ENCODE assay signal across 17 mouse cellular contexts in genomic region chr12:28817891-28818290, GRCm38 (mm10).
A peak's percentile ranks its signal among the peaks of the same experiment; 100 is the strongest.
DNase-seq lines count a peak whose midpoint lies in the region; ATAC-seq lines count a peak whose summit lies in the region.
"Had no signal": no experiment of that assay in that cellular context is flagged by ENCODE, and none has a peak within 500 bp of the region (broad histone marks: within the 10 kb centered on the region; RNA-seq: fewer than 3 reads in every experiment).

No protein-coding gene starts in this region.

- no peak overlapping the region for H3K4me3 ChIP-seq in embryonic facial prominence, embryonic 14.5 days (ENCODE audit: low read depth, low read length)
- no peak overlapping the region for H3K4me3 ChIP-seq in hindbrain, embryonic 13.5 days
- H3K4me3 ChIP-seq in midbrain, embryonic 14.5 days (replicated peaks; ENCODE audit: low read depth, low read length) = no peak overlapping the region
- H3K4me3 ChIP-seq: embryonic facial prominence, embryonic 15.5 days; gastrocnemius, adult 2 months; heart, embryonic 12.5 days; intestine, embryonic 15.5 days; myocyte; stomach, embryonic 15.5 days had no signal

- peak; percentile 39 for DNase-seq in embryo, embryonic 10.5 days (ENCODE audit: low spot score)
- no peak for DNase-seq in embryonic facial prominence, embryonic 14.5 days (ENCODE audit: low spot score)
- DNase-seq in midbrain, embryonic 14.5 days = peak; percentile 71
- DNase-seq in kidney, postnatal 14 days = no peak
- DNase-seq in urinary bladder, postnatal 14 days (ENCODE audit: low spot score) = no peak
- no peak for DNase-seq in thymus, postnatal 36 days
- DNase-seq in cerebellum, adult 11 months = no peak
- DNase-seq: adrenal gland, postnatal 25 days; gastrocnemius, adult 2 months; right cerebral cortex, postnatal 25 days had no signal

- ATAC-seq in embryonic facial prominence, embryonic 14.5 days (ENCODE audit: low read depth) = 0 out of 2 replicates have a peak, but pooled peaks have one; percentile 34
- ATAC-seq in hindbrain, embryonic 13.5 days (ENCODE audit: low FRiP score) = peak; percentile 66
- peak; percentile 65 for ATAC-seq in midbrain, embryonic 14.5 days (ENCODE audit: low FRiP score, low TSS enrichment)

- no peak overlapping the region for H3K27ac ChIP-seq in embryonic facial prominence, embryonic 14.5 days (replicated peaks; ENCODE audit: low read depth, low read length)
- H3K27ac ChIP-seq in hindbrain, embryonic 13.5 days = peak overlapping the region; percentile 92
- peak overlapping the region; percentile 97 for H3K27ac ChIP-seq in midbrain, embryonic 14.5 days (replicated peaks; ENCODE audit: low read depth, low read length)
- H3K27ac ChIP-seq: embryonic facial prominence, embryonic 15.5 days; gastrocnemius, adult 2 months; intestine, embryonic 15.5 days; stomach, embryonic 15.5 days had no signal

- H3K36me3 ChIP-seq in embryonic facial prominence, embryonic 14.5 days (ENCODE audit: control insufficient read depth, insufficient read depth, low read length) = no peaks in the 10 kb centered on the region
- H3K36me3 ChIP-seq in hindbrain, embryonic 13.5 days = no peaks in the 10 kb centered on the region
- no peaks in the 10 kb centered on the region for H3K36me3 ChIP-seq in midbrain, embryonic 14.5 days (ENCODE audit: control insufficient read depth, insufficient read depth, low read length)
- H3K36me3 ChIP-seq: embryonic facial prominence, embryonic 15.5 days; heart, embryonic 12.5 days; intestine, embryonic 15.5 days; stomach, embryonic 15.5 days had no signal

- peaks cover 5% of the 10 kb centered on the region; the same call in 1 of the 2 replicates for H3K4me1 ChIP-seq in embryonic facial prominence, embryonic 14.5 days (ENCODE audit: control insufficient read depth, insufficient read depth, low read length)
- H3K4me1 ChIP-seq in hindbrain, embryonic 13.5 days (replicated peaks) = peaks cover 38% of the 10 kb centered on the region
- peaks cover 41% of the 10 kb centered on the region for H3K4me1 ChIP-seq in midbrain, embryonic 14.5 days (ENCODE audit: control insufficient read depth, insufficient read depth, low read length)

- WGBS in embryonic facial prominence, embryonic 14.5 days = 36% methylated on average over 3 of the region's 3 CpGs
- WGBS in hindbrain, embryonic 13.5 days = 10% methylated on average over 3 of the region's 3 CpGs
- WGBS in midbrain, embryonic 14.5 days = 2% methylated on average over 3 of the region's 3 CpGs

- H3K9me3 ChIP-seq in embryonic facial prominence, embryonic 14.5 days (ENCODE audit: control insufficient read depth, low read length) = no peaks in the 10 kb centered on the region
- H3K9me3 ChIP-seq in hindbrain, embryonic 13.5 days = no peaks in the 10 kb centered on the region
- no peaks in the 10 kb centered on the region for H3K9me3 ChIP-seq in midbrain, embryonic 14.5 days (ENCODE audit: control insufficient read depth, low read length)
- H3K9me3 ChIP-seq: embryonic facial prominence, embryonic 15.5 days; intestine, embryonic 15.5 days; stomach, embryonic 15.5 days had no signal

- no peak overlapping the region for H3K9ac ChIP-seq in embryonic facial prominence, embryonic 14.5 days (ENCODE audit: low read depth, low read length)
- H3K9ac ChIP-seq in hindbrain, embryonic 13.5 days = peak overlapping the region; percentile 40
- no peak overlapping the region; the same call in 1 of the 2 replicates for H3K9ac ChIP-seq in midbrain, embryonic 14.5 days (replicated peaks; ENCODE audit: low read length)
- H3K9ac ChIP-seq: embryonic facial prominence, embryonic 15.5 days; heart, embryonic 12.5 days; intestine, embryonic 15.5 days; stomach, embryonic 15.5 days had no signal

- H3K27me3 ChIP-seq in embryonic facial prominence, embryonic 14.5 days (replicated peaks; ENCODE audit: control insufficient read depth, insufficient read depth, low read length) = no peaks in the 10 kb centered on the region
- no peaks in the 10 kb centered on the region for H3K27me3 ChIP-seq in hindbrain, embryonic 13.5 days
- H3K27me3 ChIP-seq in midbrain, embryonic 14.5 days (ENCODE audit: control insufficient read depth, insufficient read depth, low read length) = no peaks in the 10 kb centered on the region
- H3K27me3 ChIP-seq: embryonic facial prominence, embryonic 15.5 days; heart, embryonic 12.5 days; intestine, embryonic 15.5 days; stomach, embryonic 15.5 days had no signal

- no peak overlapping the region for H3K4me2 ChIP-seq in embryonic facial prominence, embryonic 14.5 days (ENCODE audit: low read depth, low read length)
- no peak overlapping the region for H3K4me2 ChIP-seq in hindbrain, embryonic 13.5 days
- H3K4me2 ChIP-seq in midbrain, embryonic 14.5 days (ENCODE audit: low read length) = peak overlapping the region; percentile 30; the same call in 1 of the 2 replicates
- H3K4me2 ChIP-seq: embryonic facial prominence, embryonic 15.5 days; intestine, embryonic 15.5 days; liver, embryonic 11.5 days; stomach, embryonic 15.5 days had no signal

Comparison
In these comparisons a context has a peak if more than half of its experiments do, and no peak if none do; other contexts are left out.
1. DNase-seq: peak in embryo, embryonic 10.5 days (single experiment) and midbrain, embryonic 14.5 days (single experiment); none in embryonic facial prominence, embryonic 14.5 days (single experiment), kidney, postnatal 14 days (single experiment), urinary bladder, postnatal 14 days (single experiment), thymus, postnatal 36 days (0 of 2) and cerebellum, adult 11 months (single experiment).
2. Peak in every context shown above with its lines, with median percentiles within 50 percentile points of each other: ATAC-seq.